Mouse (Mus musculus) layer of hippocampus, postnatal 14 days (tissue): ENCODE results near the gene Nlrp9c. TPM values are rescaled to one million over a fixed set of nuclear protein-coding genes. Genes with fewer than 3 reads are reported as not detected.
"Not testable (repeated sequence)": the region's sequence is repeated elsewhere in the genome, so short reads cannot be mapped to it uniquely, and the experiment has no call there.

ENCODE experiments used
- DNase-seq, 2 experiments: peaks; one replicate each; pipeline ENCODE4 v3.0.0; 2021 to 2022; ENCODE audit warnings: low spot score in 2 of 2, mixed read lengths in 1 of 2
- long read RNA-seq, 2 experiments: library from polyadenylated mRNA; stranded (forward); transcript quantifications; one replicate each; pipeline ENCODE4 v2.0.0; 2021
- total RNA-seq, 2 experiments: library from RNA; stranded (reverse); gene quantifications; 2 replicates each; pipeline ENCODE4 v1.2.3; 2021

Nlrp9c gene
- total RNA-seq: not detected
- long read RNA-seq, experiment 1: 0 reads
- long read RNA-seq, experiment 2: 0 reads

GRCm38 (mm10) chr7:26403600-26403999, at the start of gene Nlrp9c:
TSS of gene Nlrp9c (minus strand) at chr7:26403700.
- not testable (repeated sequence) for DNase-seq

GRCm38 (mm10) chr7:26434813-26435212, 31.3 kb upstream of the Nlrp9c start, which contains the start of gene Nlrp4a:
TSS of gene Nlrp4a (plus strand) at chr7:26435113.
- no peak for DNase-seq

- not testable (repeated sequence) for DNase-seq
Observed at GRCm38 (mm10) chr7:26391811-26392210, 11.7 kb downstream of the Nlrp9c start.

- DNase-seq: not testable (repeated sequence)
Observed at GRCm38 (mm10) chr7:26391137-26391536, 12.4 kb downstream of the Nlrp9c start.

GRCm38 (mm10) chr7:26386691-26387090, 16.8 kb downstream of the Nlrp9c start:
- DNase-seq: not testable (repeated sequence)

GRCm38 (mm10) chr7:26380807-26381206, 22.7 kb downstream of the Nlrp9c start:
- DNase-seq: no peak

- DNase-seq: not testable (repeated sequence)
Observed at GRCm38 (mm10) chr7:26373221-26373620, 30.3 kb downstream of the Nlrp9c start.

- DNase-seq: not testable (repeated sequence)
Observed at GRCm38 (mm10) chr7:26356719-26357118, 46.8 kb downstream of the Nlrp9c start.

- DNase-seq: not testable (repeated sequence)
Observed at GRCm38 (mm10) chr7:26352258-26352657, 51.2 kb downstream of the Nlrp9c start.

- not testable (repeated sequence) for DNase-seq
Observed at GRCm38 (mm10) chr7:26350177-26350576, 53.3 kb downstream of the Nlrp9c start.

- DNase-seq: not testable (repeated sequence)
Observed at GRCm38 (mm10) chr7:26320361-26320760, 83.1 kb downstream of the Nlrp9c start.

GRCm38 (mm10) chr7:26315809-26316208, 87.7 kb downstream of the Nlrp9c start:
- not testable (repeated sequence) for DNase-seq

- DNase-seq: not testable (repeated sequence)
Observed at GRCm38 (mm10) chr7:26315194-26315593, 88.3 kb downstream of the Nlrp9c start.

- not testable (repeated sequence) for DNase-seq
Observed at GRCm38 (mm10) chr7:26311786-26312185, 91.7 kb downstream of the Nlrp9c start.

GRCm38 (mm10) chr7:26306926-26307325, 96.6 kb downstream of the Nlrp9c start, which contains the start of gene Cyp2a4:
TSS of gene Cyp2a4 (plus strand) at chr7:26307169.
- DNase-seq: not testable (repeated sequence)

- not testable (repeated sequence) for DNase-seq
Observed at GRCm38 (mm10) chr7:26303429-26304166, 99.9 kb downstream of the Nlrp9c start.

Other genes with a start within 250 kb of the Nlrp9c start
- not detected for gene Cyp2b9, start 230.3 kb downstream of the Nlrp9c start, total RNA-seq
- not detected for gene Vmn1r184, start 143.4 kb downstream of the Nlrp9c start, total RNA-seq
- gene Cyp2a4, start 96.5 kb downstream of the Nlrp9c start, total RNA-seq: not detected
- gene Nlrp4a, start 31.4 kb upstream of the Nlrp9c start, total RNA-seq: not detected
- not detected for gene Nlrp9a, start 131.3 kb upstream of the Nlrp9c start, total RNA-seq
- not detected for gene Vmn1r185, start 214.8 kb upstream of the Nlrp9c start, total RNA-seq